Mouse (Mus musculus): Measurements from ENCODE around the gene Ablim1. TPM values are rescaled to one million over a fixed set of nuclear protein-coding genes. Genes with fewer than 3 reads are reported as not detected.

Gene Ablim1
- polyA plus RNA-seq, 1 experiment from 2014 or later: 11.6 TPM

- 76% methylated on average over 11 of the region's 11 CpGs for WGBS
- Histone ChIP-seq H3K4me2 (no peak overlapping the region), H3K9me3 (ENCODE audit: control insufficient read depth, low read length) (no peaks in the 10 kb centered on the region), H3K4me1 (replicated peaks; ENCODE audit: control insufficient read depth, insufficient read depth, low read length) (no peaks in the 10 kb centered on the region), H3K9ac (ENCODE audit: low read depth, low read length) (no peak overlapping the region), H3K36me3 (ENCODE audit: control insufficient read depth, insufficient read depth, low read length) (no peaks in the 10 kb centered on the region), H3K27me3 (replicated peaks; ENCODE audit: control insufficient read depth, insufficient read depth, low read length) (no peaks in the 10 kb centered on the region; the same call in 1 of the 2 replicates), H3K27ac (ENCODE audit: low read depth, low read length) (no peak overlapping the region), H3K4me3 (ENCODE audit: low read depth, low read length) (no peak overlapping the region)
- DNase-seq (ENCODE audit: low spot score): no peak
- no peak for ATAC-seq (replicated peaks; ENCODE audit: low FRiP score)
Observed at GRCm38 (mm10) chr19:57161978-57162727, 152.6 kb downstream of the Ablim1 start.

DNA sequence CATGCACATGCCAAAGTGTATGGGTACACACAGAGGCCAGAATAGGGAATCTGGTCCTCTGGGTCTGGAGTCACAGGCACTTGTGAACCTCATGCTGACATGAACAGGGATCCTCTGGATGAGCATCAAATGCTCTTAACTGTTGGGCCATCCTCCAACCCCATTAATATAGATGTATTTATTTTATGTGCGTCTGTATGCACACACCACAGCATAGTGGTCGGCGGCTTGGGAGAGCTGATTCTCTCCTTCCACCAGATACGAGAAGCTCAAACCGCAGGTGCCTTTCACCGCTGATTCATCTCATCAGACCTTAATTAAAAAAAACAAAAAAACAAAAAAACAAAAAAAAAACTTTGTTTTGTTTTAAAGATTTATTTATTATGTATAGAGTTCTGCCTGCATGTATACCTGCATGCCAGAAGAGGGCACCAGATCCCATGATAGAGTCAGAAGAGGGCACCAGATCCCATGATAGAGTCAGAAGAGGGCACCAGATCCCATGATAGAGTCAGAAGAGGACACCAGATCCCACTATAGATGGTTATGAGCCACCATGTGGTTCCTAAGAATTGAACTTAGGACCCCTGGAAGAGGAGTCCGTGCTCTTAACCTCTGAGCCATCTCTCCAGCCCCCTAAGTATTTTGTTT is 153.6 kb downstream of the Ablim1 start:
- no peak for DNase-seq (ENCODE audit: low spot score)
- Histone ChIP-seq H3K4me2 (no peak overlapping the region), H3K9me3 (ENCODE audit: control insufficient read depth, low read length) (no peaks in the 10 kb centered on the region), H3K36me3 (ENCODE audit: control insufficient read depth, insufficient read depth, low read length) (no peaks in the 10 kb centered on the region), H3K27me3 (replicated peaks; ENCODE audit: control insufficient read depth, insufficient read depth, low read length) (no peaks in the 10 kb centered on the region; the same call in 1 of the 2 replicates), H3K27ac (ENCODE audit: low read depth, low read length) (no peak overlapping the region), H3K9ac (ENCODE audit: low read depth, low read length) (no peak overlapping the region), H3K4me1 (replicated peaks; ENCODE audit: control insufficient read depth, insufficient read depth, low read length) (no peaks in the 10 kb centered on the region), H3K4me3 (ENCODE audit: low read depth, low read length) (no peak overlapping the region)
- no peak for ATAC-seq (replicated peaks; ENCODE audit: low FRiP score)
- 67% methylated on average over 7 of the region's 7 CpGs for WGBS

DNA sequence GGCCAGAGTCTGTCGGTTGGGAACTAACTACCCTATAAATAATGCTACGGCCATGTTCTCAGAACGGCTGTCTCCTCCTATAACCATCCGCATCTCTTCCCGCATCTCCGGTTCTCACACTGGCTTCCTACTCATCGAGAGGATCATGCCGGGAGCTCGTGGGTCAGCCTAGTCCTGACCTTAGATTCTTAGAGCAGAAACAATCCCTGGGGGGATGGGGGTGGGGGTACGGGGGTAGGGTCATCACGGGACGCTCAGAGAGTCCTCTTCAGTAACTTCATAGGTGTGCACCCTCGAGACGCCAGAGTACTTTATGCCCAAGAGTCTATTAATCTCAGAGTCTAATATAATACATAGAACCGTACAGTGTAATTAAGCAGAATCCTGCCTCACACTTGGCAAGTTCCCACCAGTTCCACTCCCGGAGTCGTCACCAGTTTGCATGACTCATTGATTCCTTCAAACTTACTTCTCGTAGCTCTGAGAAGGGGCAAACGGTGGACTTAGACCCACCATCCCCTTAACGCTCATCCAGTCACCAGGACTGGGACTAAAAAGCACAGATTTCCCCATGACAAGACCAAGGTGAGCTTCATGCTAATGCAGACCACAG is 156.9 kb downstream of the Ablim1 start:
- WGBS: 79% methylated on average over 20 of the region's 20 CpGs

DNA sequence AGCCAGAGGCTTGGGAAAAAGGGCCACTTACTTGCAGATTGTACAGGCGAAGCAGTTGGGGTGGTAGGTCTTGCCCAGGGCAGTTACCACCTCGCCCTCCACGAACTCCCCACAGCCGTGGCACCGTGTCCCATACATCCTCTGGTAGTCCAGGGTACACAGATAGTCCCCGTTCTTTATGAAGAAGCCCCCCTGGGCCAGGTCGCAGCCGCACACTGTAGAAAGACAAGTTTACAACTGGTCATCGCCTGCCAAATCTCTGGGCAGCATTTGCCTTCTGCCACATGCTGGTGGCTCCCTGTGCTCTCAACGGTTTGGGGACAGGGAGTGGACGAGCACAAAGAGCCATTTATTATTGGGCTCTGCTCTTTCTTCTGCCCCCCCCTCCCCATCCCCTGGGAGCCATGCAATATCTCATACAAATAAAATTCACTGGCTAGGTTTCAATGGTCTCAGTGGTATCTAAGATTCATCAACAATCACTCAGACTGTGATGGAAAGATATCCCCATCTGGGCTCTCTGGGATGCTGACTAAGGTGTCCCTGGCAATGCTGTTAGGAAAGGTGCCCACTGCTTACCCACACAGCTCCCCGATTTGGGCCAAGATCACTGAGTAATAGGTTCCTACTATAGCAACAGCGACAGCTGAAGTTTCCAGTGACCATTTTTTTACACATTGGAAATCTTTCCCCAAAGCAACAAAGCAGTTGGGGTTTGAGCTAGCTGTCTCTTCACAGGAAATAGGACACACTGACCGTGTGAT is 159.4 kb downstream of the Ablim1 start:
- ATAC-seq (replicated peaks; ENCODE audit: low FRiP score) (no peak), DNase-seq (ENCODE audit: low spot score) (no peak)
- no peak overlapping the region for H3K9ac ChIP-seq (ENCODE audit: low read depth, low read length)
- H3K4me3 ChIP-seq (ENCODE audit: low read depth, low read length): no peak overlapping the region
- H3K4me1 ChIP-seq (replicated peaks; ENCODE audit: control insufficient read depth, insufficient read depth, low read length): no peaks in the 10 kb centered on the region
- H3K4me2 ChIP-seq: no peak overlapping the region
- H3K36me3 ChIP-seq (ENCODE audit: control insufficient read depth, insufficient read depth, low read length): no peaks in the 10 kb centered on the region
- H3K27me3 ChIP-seq (replicated peaks; ENCODE audit: control insufficient read depth, insufficient read depth, low read length): no peaks in the 10 kb centered on the region
- WGBS: 82% methylated on average over 14 of the region's 14 CpGs
- H3K9me3 ChIP-seq (ENCODE audit: control insufficient read depth, low read length): no peaks in the 10 kb centered on the region
- H3K27ac ChIP-seq (ENCODE audit: low read depth, low read length): no peak overlapping the region

More for the DNA sequence above, 156.9 kb downstream of the Ablim1 start:
- no peak overlapping the region for H3K4me2 ChIP-seq
- H3K27me3 ChIP-seq (replicated peaks; ENCODE audit: control insufficient read depth, insufficient read depth, low read length): no peaks in the 10 kb centered on the region
- H3K4me3 ChIP-seq (ENCODE audit: low read depth, low read length): no peak overlapping the region
- ATAC-seq (replicated peaks; ENCODE audit: low FRiP score) (no peak), DNase-seq (ENCODE audit: low spot score) (no peak)
- H3K4me1 ChIP-seq (replicated peaks; ENCODE audit: control insufficient read depth, insufficient read depth, low read length): no peaks in the 10 kb centered on the region
- H3K36me3 ChIP-seq (ENCODE audit: control insufficient read depth, insufficient read depth, low read length): no peaks in the 10 kb centered on the region
- H3K9me3 ChIP-seq (ENCODE audit: control insufficient read depth, low read length): no peaks in the 10 kb centered on the region
- H3K9ac ChIP-seq (ENCODE audit: low read depth, low read length): no peak overlapping the region
- H3K27ac ChIP-seq (ENCODE audit: low read depth, low read length): no peak overlapping the region

DNA sequence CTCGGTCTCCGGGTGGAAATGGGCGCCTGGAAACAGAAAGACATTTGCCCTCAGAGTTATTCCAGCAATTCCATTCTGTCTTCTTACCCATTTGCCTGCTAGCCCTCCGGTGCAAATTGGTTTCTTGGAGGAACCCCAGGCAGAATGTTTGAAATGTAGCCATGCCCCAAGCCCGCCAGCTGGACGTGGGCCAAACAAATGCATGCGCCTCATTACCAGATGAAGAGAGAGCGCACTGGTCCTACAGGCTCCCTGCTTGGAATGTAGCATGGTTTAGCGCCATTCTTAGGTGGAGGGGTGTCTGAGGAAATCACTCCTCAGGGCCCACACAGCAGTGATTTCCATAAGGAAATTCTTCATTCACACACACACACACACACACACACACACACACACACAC is 162.4 kb downstream of the Ablim1 start:
- H3K4me1 ChIP-seq (replicated peaks; ENCODE audit: control insufficient read depth, insufficient read depth, low read length): peaks cover 2% of the 10 kb centered on the region; the same call in 1 of the 2 replicates
- no peak for DNase-seq (ENCODE audit: low spot score)
- no peaks in the 10 kb centered on the region for H3K27me3 ChIP-seq (replicated peaks; ENCODE audit: control insufficient read depth, insufficient read depth, low read length)
- 66% methylated on average over 9 of the region's 9 CpGs for WGBS
- H3K9ac ChIP-seq (ENCODE audit: low read depth, low read length): no peak overlapping the region
- no peak overlapping the region for H3K4me3 ChIP-seq (ENCODE audit: low read depth, low read length)
- no peak overlapping the region for H3K4me2 ChIP-seq
- no peak overlapping the region for H3K27ac ChIP-seq (ENCODE audit: low read depth, low read length)
- H3K9me3 ChIP-seq (ENCODE audit: control insufficient read depth, low read length): no peaks in the 10 kb centered on the region
- no peak for ATAC-seq (replicated peaks; ENCODE audit: low FRiP score)
- H3K36me3 ChIP-seq (ENCODE audit: control insufficient read depth, insufficient read depth, low read length): no peaks in the 10 kb centered on the region

DNA sequence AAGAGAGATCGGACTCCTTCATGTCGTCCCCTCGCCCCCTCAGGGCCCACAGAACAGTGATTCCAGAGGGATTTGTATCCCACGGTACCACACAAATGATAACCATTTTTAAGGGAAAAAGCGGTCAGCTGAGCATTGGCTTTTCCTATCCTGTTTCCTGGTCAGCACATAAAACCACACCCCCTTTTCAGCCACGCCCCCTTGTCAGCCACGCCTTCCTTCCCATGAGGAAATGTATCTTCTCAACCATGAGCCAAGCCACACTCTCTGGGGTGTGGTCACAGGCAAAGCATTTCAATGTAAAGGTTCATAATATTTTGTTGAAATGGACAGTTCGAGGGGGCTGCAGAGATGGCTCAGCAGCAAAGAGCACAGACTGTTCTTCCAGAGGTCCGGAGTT is 163.2 kb downstream of the Ablim1 start:
- no peak overlapping the region for H3K4me3 ChIP-seq (ENCODE audit: low read depth, low read length)
- WGBS: 83% methylated on average over 9 of the region's 9 CpGs
- H3K9me3 ChIP-seq (ENCODE audit: control insufficient read depth, low read length): no peaks in the 10 kb centered on the region
- H3K9ac ChIP-seq (ENCODE audit: low read depth, low read length): no peak overlapping the region
- no peak overlapping the region for H3K27ac ChIP-seq (ENCODE audit: low read depth, low read length)
- ATAC-seq (replicated peaks; ENCODE audit: low FRiP score) (no peak), DNase-seq (ENCODE audit: low spot score) (no peak)
- H3K27me3 ChIP-seq (replicated peaks; ENCODE audit: control insufficient read depth, insufficient read depth, low read length): no peaks in the 10 kb centered on the region
- no peak overlapping the region for H3K4me2 ChIP-seq
- H3K4me1 ChIP-seq (replicated peaks; ENCODE audit: control insufficient read depth, insufficient read depth, low read length): peaks cover 5% of the 10 kb centered on the region; the same call in 1 of the 2 replicates
- H3K36me3 ChIP-seq (ENCODE audit: control insufficient read depth, insufficient read depth, low read length): no peaks in the 10 kb centered on the region

DNA sequence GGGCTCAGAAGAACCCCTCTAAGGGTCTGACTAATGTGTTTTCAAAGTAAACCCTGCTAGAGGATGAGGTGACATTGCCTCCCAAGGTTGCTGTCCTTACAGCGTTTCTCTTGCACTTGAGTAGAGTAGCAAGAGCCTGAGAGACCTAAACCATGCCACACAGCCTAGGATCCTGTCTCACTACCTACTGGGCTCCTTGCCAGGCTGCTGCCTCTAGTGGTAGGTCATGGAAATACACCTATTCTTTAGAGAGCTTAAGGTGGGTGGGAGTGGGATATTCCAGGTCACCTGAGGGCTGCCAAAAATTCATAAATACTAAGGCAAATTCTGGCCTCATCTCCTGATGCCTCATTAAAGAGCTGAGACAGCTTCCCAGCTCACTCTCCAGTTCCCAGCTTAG is 164.4 kb downstream of the Ablim1 start:
- no peak overlapping the region for H3K4me2 ChIP-seq
- no peak overlapping the region for H3K9ac ChIP-seq (ENCODE audit: low read depth, low read length)
- WGBS: 42% methylated on average over 1 of the region's 1 CpGs
- ATAC-seq (replicated peaks; ENCODE audit: low FRiP score) (no peak), DNase-seq (ENCODE audit: low spot score) (no peak)
- H3K27ac ChIP-seq (ENCODE audit: low read depth, low read length): no peak overlapping the region
- no peaks in the 10 kb centered on the region for H3K27me3 ChIP-seq (replicated peaks; ENCODE audit: control insufficient read depth, insufficient read depth, low read length)
- H3K4me1 ChIP-seq (replicated peaks; ENCODE audit: control insufficient read depth, insufficient read depth, low read length): peaks cover 5% of the 10 kb centered on the region; the same call in 1 of the 2 replicates
- no peaks in the 10 kb centered on the region for H3K9me3 ChIP-seq (ENCODE audit: control insufficient read depth, low read length)
- H3K36me3 ChIP-seq (ENCODE audit: control insufficient read depth, insufficient read depth, low read length): no peaks in the 10 kb centered on the region
- H3K4me3 ChIP-seq (ENCODE audit: low read depth, low read length): no peak overlapping the region

DNA sequence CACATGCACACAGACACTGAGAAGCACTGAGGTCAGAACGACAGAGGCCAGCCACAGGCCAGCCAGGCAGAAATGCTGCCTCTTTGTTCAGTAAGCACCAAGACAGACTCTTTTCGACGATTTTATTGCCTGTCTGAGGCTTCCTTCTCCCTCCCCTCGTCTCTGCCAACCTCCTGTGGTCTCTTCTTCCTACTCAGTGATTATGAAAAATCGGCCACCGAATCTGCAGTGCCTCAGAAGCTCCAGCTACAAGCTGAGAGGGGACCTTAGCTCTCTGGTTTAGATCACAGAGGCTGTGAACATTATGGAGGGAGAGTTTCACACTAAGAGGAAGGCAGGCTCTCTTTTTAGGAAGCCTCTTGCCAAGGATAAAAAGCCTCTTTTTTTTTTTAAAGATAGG is 167.0 kb downstream of the Ablim1 start:
- Histone ChIP-seq H3K27me3 (replicated peaks; ENCODE audit: control insufficient read depth, insufficient read depth, low read length) (no peaks in the 10 kb centered on the region), H3K9me3 (ENCODE audit: control insufficient read depth, low read length) (no peaks in the 10 kb centered on the region), H3K4me3 (ENCODE audit: low read depth, low read length) (no peak overlapping the region), H3K4me1 (replicated peaks; ENCODE audit: control insufficient read depth, insufficient read depth, low read length) (peaks cover 5% of the 10 kb centered on the region; the same call in 1 of the 2 replicates), H3K4me2 (no peak overlapping the region), H3K9ac (ENCODE audit: low read depth, low read length) (no peak overlapping the region), H3K27ac (ENCODE audit: low read depth, low read length) (0 out of 2 replicates have a peak overlapping the region, but pooled peaks have one; percentile 8), H3K36me3 (ENCODE audit: control insufficient read depth, insufficient read depth, low read length) (no peaks in the 10 kb centered on the region)
- ATAC-seq (replicated peaks; ENCODE audit: low FRiP score): no peak
- 45% methylated on average over 6 of the region's 6 CpGs for WGBS
- no peak for DNase-seq (ENCODE audit: low spot score)
